Mouse (Mus musculus) spleen, adult 12 weeks (tissue): Measurements from ENCODE around the gene Zbtb26.

ENCODE experiments used
- DNase-seq: peaks from one replicate; pipeline ENCODE4 v3.0.0; 2022; ENCODE audit warnings: low spot score

The Zbtb26 gene

DNA sequence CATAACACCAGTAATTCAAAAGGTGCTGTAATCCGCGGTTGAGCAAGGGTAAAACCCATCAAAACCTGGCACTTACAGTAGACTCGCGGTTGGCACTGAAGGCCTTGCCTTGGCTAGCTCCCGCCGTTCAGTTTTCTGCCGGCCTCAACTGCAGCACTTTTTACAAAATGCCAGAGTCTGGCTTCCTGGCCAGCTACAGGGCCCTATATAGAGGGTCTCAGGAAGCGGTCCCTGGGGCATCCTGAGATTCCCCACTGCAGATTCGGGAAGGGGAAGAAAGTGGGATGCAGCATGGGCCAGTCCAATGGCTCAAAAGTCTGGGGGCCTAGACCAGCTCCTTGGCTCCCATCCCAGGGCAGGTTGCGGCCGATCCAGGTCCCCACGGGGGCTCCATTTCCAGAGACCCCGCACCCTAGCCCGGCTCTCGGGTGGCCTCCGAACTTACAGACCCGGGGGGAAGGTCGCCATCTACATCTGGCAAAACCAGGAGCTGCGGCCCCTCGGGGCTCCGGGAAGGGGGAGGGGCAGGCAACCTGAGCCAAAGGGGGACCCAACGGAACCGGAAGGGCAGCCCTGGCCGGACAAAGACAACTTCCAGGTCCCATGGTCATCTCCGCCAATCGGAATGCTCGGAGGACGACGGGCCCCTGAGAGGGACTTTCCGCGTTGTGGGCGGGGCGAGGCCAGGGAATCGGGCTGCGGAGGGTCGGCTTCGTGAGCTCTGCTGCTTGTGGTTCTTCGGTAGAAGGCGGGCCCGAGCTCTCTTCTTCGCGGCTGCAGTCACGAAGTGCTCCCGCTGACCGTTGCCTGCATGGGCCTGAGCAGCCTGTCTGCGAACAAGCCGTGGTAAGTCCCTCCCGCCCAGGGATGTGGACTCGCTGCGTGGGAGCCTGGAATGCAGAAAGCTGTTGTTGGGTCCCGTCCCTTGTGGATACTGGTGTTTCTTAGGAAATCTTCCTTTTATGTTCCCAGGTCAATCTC is at the start of gene Zbtb26, which contains the start of the genes Zbtb6 and Rabgap1:
Zbtb26 (minus strand) TSS at position 525 of the 981 bp plus-strand sequence.
Zbtb6 (minus strand) TSS at position 561 of the 981 bp plus-strand sequence.
Rabgap1 (plus strand) TSS at position 669 of the 981 bp plus-strand sequence.
- peak; percentile 90 for DNase-seq

- no peak for DNase-seq
Measured at GRCm38 (mm10) chr2:37488956-37489355, 46.0 kb upstream of the Zbtb26 start.

GRCm38 (mm10) chr2:37486408-37486807 is 43.5 kb upstream of the Zbtb26 start:
- no peak for DNase-seq

- DNase-seq, result no peak
Measured at GRCm38 (mm10) chr2:37485370-37485769, 42.4 kb upstream of the Zbtb26 start.

GRCm38 (mm10) chr2:37484165-37484564 is 41.2 kb upstream of the Zbtb26 start:
- no peak for DNase-seq

DNA sequence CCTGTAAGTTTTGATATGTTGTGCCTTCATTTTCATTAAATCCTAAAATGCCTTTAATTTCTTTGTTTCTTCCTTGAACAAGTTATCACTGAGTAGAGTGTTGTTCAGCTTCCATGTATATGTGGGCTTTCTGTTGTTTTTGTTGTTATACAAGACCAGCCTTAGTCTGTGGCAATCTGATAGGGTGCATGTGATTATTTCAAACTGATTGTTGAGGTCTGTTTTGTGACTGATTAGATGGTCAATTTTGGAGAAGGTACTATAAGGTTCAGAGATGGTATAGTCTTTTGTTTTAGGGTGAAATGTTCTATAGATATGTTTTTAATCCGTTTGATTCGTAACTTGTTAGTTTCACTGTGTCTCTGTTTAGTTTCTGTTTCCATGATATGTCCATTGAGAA is 37.1 kb upstream of the Zbtb26 start:
- no peak for DNase-seq

DNA sequence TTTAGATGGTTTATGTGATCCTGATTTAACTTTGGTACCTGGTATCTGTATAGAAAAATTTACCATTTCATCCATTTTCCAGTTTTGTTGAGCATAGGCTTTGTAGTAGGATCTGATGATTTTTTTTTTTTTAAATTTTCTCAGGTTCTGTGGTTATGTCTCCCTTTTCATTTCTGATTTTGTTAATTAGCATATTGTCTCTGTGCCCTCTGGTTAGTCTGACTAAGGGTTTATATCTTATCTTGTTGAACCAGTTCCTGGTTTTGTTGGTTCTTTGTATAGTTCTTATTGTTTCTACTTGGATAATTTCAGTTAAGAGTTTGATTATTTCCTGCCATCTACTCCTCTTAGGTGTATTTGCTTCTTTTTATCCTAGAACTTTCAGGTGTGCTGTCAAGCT is 36.6 kb upstream of the Zbtb26 start:
- DNase-seq, result no peak

GRCm38 (mm10) chr2:37466266-37466665 is 23.3 kb upstream of the Zbtb26 start:
- no peak for DNase-seq

- no peak for DNase-seq
Measured at GRCm38 (mm10) chr2:37460707-37461106, 17.8 kb upstream of the Zbtb26 start.

DNA sequence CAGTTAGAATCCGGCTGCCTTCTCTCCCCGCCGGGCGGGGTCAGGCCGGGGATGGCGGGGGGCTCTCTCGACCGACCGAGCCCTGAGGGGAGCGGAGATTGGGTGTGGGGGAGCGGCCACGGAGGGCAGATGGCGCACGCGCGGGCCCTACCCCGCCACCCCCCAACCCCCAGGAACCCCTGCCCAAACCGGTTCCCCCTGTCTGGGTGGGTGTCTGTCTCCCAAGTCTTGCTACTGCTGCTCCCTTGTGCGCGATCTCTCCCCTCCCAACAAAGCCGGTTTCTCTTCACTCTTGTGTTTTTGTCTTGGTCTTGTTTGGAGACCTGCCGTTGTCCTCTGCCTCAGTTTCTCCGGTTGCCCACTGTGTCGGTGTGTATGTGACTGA is 9.4 kb upstream of the Zbtb26 start:
- DNase-seq, result no peak

DNA sequence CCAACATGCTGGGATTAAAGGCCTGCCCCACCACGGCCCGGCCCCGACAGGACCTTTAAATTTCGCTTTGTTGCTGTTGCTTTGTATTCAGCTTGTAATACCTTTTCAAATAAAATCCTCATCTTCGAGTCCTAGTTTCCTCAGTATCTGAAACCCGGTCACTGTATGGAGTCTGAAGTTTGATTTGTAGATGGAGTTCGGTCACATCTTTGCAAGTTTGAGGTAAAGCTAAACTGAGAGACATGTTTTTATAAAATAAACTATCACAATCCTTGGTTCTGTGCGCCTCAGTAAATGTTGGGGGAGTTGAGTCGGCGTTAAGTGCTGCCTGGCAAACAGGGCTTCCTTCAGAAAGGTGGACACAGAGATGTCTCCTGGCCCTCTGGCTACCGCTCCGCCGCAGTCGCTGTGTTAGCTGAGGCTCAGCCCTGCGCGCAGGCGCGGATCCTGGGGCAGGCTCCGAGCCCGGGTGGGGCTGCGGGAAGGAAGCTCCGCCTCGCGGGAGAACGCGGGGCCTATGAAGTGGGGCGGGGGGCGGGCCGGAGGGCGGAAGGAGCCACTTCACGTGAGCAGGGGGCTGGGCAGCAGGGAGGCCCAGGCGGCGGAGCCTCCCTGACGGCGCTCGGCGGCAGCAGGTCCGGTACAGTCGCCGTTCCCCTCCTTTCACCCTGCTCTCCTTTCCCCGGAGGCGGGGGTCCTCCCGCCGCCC is 8.9 kb upstream of the Zbtb26 start:
- DNase-seq, result peak; percentile 84

- no peak for DNase-seq
Measured at GRCm38 (mm10) chr2:37431609-37432008, 11.3 kb downstream of the Zbtb26 start.

GRCm38 (mm10) chr2:37430593-37431464 is 12.1 kb downstream of the Zbtb26 start:
- DNase-seq, result peak; percentile 72

DNA sequence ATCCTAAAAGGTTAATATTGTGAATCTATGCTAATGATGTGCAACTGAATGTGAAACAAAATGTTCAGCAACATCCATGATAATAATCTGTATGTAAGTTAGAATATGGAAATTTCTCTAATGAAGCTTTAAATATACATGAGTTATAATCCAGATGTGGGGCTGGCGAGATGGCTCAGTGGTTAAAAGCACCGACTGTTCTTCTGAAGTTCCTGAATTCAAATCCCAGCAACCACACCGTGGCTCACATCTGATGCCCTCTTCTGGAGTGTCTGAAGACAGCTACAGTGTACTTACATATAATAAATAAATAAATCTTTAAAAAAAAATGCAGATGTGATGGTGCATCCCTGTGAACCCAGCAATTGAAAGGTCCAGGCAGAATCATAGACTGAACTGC is 19.3 kb downstream of the Zbtb26 start:
- no peak for DNase-seq

GRCm38 (mm10) chr2:37422306-37423304 is 20.3 kb downstream of the Zbtb26 start, which contains the start of gene Rc3h2:
Gene Rc3h2, minus strand, starts transcription at chr2:37422903.
- peak; percentile 91 for DNase-seq

DNA sequence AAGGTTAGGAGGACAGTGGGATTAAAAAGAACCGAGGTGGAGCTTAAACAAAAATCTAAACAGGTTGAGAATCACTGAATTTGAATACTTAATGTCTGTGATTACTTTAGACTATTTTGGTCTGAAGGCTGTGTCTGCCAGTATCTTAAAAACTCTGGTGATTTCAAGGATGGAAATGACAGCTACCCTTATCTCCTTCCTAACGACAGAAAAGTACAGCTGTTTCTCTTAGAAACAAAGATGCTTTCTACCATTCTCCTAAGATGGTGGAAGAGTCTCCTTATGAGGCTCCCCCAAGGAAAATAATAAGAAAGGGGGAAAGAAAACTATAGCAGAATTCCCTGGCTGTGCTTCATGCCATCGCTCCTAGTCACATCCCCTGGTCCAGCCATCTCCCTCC is 21.0 kb downstream of the Zbtb26 start:
- no peak for DNase-seq

- DNase-seq, result no peak
Measured at GRCm38 (mm10) chr2:37395539-37395938, 47.4 kb downstream of the Zbtb26 start.

DNA sequence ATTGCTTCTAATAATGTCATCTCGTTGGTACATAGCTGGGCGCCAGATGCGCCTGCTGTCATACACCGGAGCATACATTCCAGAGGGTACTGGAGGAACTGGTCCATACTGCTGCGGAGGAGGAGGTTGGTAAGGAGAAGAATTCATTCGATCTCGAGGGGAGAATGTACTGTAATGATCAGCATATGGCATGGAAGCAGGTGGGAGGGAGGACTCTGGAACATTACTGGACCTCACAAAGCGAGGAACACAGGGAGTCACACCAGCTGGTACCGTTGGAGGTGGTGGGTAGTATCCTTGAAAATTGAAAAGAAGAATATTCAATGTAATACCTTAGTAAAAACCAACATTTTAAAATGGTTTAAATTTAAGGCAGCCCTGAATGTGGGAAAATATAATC is 60.0 kb downstream of the Zbtb26 start:
- DNase-seq, result no peak
